Mouse (Mus musculus) testis, adult 2 months (tissue): ENCODE results near the gene Impdh2.

Experiments
- CTCF ChIP-seq: fragments of 200-500 bp; IDR thresholded peaks from 2 replicates; pipeline ENCODE4 v1.5.1; 2012; ENCODE audit warnings: low read depth, mild to moderate bottlenecking, inconsistent platforms, low read length, moderate library complexity; ENCODE audit not compliant: control insufficient read depth, insufficient read depth, insufficient replicate concordance
- POLR2A ChIP-seq: fragments of 200-500 bp; IDR thresholded peaks from 2 replicates; pipeline ENCODE4 v1.6.1; 2012; ENCODE audit warnings: low read depth, mild to moderate bottlenecking, inconsistent platforms, low read length, moderate library complexity; ENCODE audit not compliant: control insufficient read depth

DNA sequence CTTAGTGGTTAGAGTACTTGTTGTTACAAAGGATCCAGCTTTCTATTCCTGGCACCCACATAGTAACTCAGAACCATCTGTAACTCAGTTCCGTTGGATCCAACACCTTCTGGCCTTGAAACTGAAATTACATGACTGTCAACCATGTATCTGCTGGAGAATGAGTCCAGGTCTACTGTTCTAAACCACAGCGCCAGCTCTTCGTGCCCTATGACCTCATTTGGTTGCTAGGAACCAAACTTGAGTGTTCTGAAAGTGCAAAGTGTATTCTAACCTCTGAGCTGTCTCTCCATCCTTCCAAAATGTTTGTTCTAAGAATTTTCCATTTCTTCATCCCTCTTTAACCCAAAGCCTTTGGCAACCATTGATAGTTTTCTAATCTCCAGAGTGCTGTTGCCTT is 14.1 kb upstream of the Impdh2 start:
- TF ChIP-seq CTCF (no peak), POLR2A (no peak)
